Mouse (Mus musculus) stomach, postnatal 0 days (tissue): Measurements from ENCODE around the gene Ptpro. TPM values are rescaled to one million over a fixed set of nuclear protein-coding genes. Genes with fewer than 3 reads are reported as not detected.
"Not testable (repeated sequence)": the region's sequence is repeated elsewhere in the genome, so short reads cannot be mapped to it uniquely, and the experiment has no call there.

Source experiments
- ATAC-seq: fragments of 200-750 bp; cut with Nextera tagmentation; 2 replicates; pipeline ENCODE4 v1.8.0; 2017; ENCODE audit not compliant: low FRiP score, low TSS enrichment
- DNase-seq: peaks from one replicate; pipeline ENCODE4 v3.0.0-alpha.2; 2016; ENCODE audit warnings: low spot score
- H3K27ac ChIP-seq: fragments of 300-500 bp; sonication (generic); replicated peaks from 2 replicates; pipeline ENCODE4 v1.5.1; 2014; ENCODE audit warnings: mild to moderate bottlenecking, control low read depth
- H3K27me3 ChIP-seq: fragments of 300-500 bp; sonication (generic); 2 replicates; pipeline ENCODE4 v1.6.1; 2014; ENCODE audit warnings: low read length; ENCODE audit not compliant: control insufficient read depth, insufficient read depth
- H3K36me3 ChIP-seq: fragments of 300-500 bp; sonication (generic); 2 replicates; pipeline ENCODE4 v1.6.1; 2014; ENCODE audit warnings: low read length, mixed read lengths; ENCODE audit not compliant: control insufficient read depth, insufficient read depth
- H3K4me1 ChIP-seq: fragments of 300-500 bp; sonication (generic); replicated peaks from 2 replicates; pipeline ENCODE4 v1.6.1; 2014; ENCODE audit warnings: antibody characterized with exemption; ENCODE audit not compliant: control insufficient read depth, insufficient read depth
- H3K4me2 ChIP-seq: fragments of 300-500 bp; sonication (generic); replicated peaks from 2 replicates; pipeline ENCODE4 v1.6.1; 2014; ENCODE audit warnings: low read depth, mild to moderate bottlenecking, control low read depth, moderate library complexity
- H3K4me3 ChIP-seq: fragments of 300-500 bp; sonication (generic); 2 replicates; pipeline ENCODE4 v1.5.1; 2014; ENCODE audit warnings: low read depth, low read length, control low read depth
- H3K9ac ChIP-seq: fragments of 300-500 bp; sonication (generic); 2 replicates; pipeline ENCODE4 v1.6.1; 2014; ENCODE audit warnings: mild to moderate bottlenecking, low read length, control low read depth, mixed read lengths
- H3K9me3 ChIP-seq: fragments of 300-500 bp; sonication (generic); 2 replicates; pipeline ENCODE4 v1.6.1; 2016; ENCODE audit warnings: low read length; ENCODE audit not compliant: control insufficient read depth
- CTCF ChIP-seq: IDR thresholded peaks from 2 replicates; pipeline ENCODE4 v1.5.1; 2016; ENCODE audit warnings: antibody characterized with exemption, low read depth, mild to moderate bottlenecking, moderate library complexity
- EP300 ChIP-seq: optimal IDR thresholded peaks from 2 replicates; pipeline ENCODE3; 2016; ENCODE audit warnings: antibody characterized with exemption
- WGBS: fragments of 180-500 bp; shearing (Covaris S2); extraction: QIAGEN DNeasy Blood & Tissue Kit; methylation state at CpG from one replicate; pipeline ENCODE4 v1.1.7; 2014; 5-methylcytosine and 5-hydroxymethylcytosine counted together
- polyA plus RNA-seq: library from polyadenylated mRNA; unstranded; fragments of >200 nt; fragmentation: Nextera tagmentation; extraction: Ambion mirVana; gene quantifications from 2 replicates; pipeline ENCODE4 v1.2.1, GENCODE M21; 2015

Ptpro gene
- polyA plus RNA-seq, 1 experiment from 2014 or later = 2.4 TPM

DNA sequence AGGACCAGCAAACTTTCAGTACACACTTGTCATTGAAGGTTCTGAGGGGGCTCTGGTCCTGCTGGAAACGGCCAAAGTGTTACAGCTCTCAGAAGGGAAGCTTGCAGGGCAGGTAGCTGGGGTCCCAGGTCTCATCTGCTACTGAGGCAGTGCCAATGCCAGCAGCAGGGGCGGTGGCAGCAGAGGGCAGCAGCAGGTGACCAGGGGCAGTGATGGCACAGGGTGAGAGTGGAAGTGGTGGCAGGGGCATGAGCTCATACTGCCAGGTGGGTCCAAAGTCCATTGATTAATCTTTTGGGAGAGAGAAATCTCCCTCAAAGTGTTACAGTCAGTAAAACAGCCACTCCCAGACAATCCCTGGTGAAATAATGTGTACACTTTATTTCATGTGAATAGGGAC is 214.1 kb downstream of the Ptpro start:
- Histone ChIP-seq H3K4me1 (0 out of 2 replicates have a peak, but pooled peaks cover 2% of the 10 kb centered on the region), H3K9me3 (no peaks in the 10 kb centered on the region), H3K27me3 (no peaks in the 10 kb centered on the region), H3K27ac (no peak overlapping the region), H3K4me2 (no peak overlapping the region), H3K36me3 (no peaks in the 10 kb centered on the region), H3K9ac (no peak overlapping the region), H3K4me3 (no peak overlapping the region)
- DNase-seq = peak; percentile 58
- peak; percentile 56; the same call in 1 of the 2 replicates for ATAC-seq
- WGBS = 63% methylated on average over 2 of the region's 2 CpGs
- no peak for TF ChIP-seq EP300
- TF ChIP-seq CTCF = peak; percentile 20; the same call in 1 of the 2 replicates

DNA sequence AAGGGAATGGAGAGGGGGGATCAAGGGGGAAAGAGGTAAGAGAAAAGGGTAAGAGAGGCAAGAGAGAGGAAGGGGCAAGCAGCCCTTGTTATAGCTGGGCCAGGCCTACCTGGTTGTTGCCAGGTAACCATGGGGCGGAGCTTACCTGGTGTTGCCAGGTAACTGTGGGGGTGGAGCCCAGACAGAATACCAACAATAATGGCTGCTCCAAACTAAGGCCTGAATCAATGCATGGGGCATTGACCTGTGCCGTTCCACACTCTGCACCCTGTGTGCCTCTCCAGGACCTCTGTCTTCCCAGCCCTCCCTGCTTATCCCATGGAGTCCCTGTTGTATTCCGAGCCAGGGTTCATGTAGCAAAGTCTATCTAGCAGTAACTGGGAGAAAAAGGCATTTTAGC is 215.6 kb downstream of the Ptpro start:
- Histone ChIP-seq H3K9me3 (no peaks in the 10 kb centered on the region), H3K9ac (no peak overlapping the region), H3K36me3 (no peaks in the 10 kb centered on the region), H3K27ac (no peak overlapping the region), H3K4me2 (no peak overlapping the region), H3K27me3 (no peaks in the 10 kb centered on the region), H3K4me3 (no peak overlapping the region), H3K4me1 (0 out of 2 replicates have a peak, but pooled peaks cover 2% of the 10 kb centered on the region)
- DNase-seq (peak; percentile 51), ATAC-seq (no peak)
- no peak for TF ChIP-seq CTCF
- TF ChIP-seq EP300 = no peak
- WGBS = 95% methylated on average over 3 of the region's 3 CpGs

DNA sequence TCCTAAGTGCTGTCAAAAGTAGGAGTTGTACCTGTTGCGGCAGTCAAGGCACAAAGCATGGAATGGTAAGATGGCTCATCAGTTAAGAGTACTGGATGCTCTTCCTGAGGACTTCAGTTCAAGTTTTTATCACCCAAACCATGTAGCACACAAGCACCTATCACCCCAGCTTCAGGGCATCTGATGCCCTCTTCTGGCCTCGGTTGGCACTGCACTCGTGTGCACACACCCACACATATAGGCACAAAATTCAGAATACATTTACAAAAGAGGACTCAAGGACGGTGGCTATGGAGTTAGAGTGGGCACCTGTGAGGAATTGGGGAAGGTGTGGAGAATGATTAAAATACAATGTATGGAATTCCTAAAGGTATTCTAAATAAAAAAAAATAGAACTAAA is 217.4 kb downstream of the Ptpro start:
- 97% methylated on average over 4 of the region's 4 CpGs for WGBS
- H3K4me1 ChIP-seq = 0 out of 2 replicates have a peak, but pooled peaks cover 2% of the 10 kb centered on the region
- H3K27ac ChIP-seq = no peak overlapping the region
- no peak for ATAC-seq
- TF ChIP-seq EP300 (no peak), CTCF (peak; percentile 35; the same call in 1 of the 2 replicates)
- no peak overlapping the region for H3K4me3 ChIP-seq
- no peak overlapping the region for H3K9ac ChIP-seq
- no peak overlapping the region for H3K4me2 ChIP-seq
- no peaks in the 10 kb centered on the region for H3K9me3 ChIP-seq
- no peaks in the 10 kb centered on the region for H3K27me3 ChIP-seq
- DNase-seq = no peak
- H3K36me3 ChIP-seq = no peaks in the 10 kb centered on the region

DNA sequence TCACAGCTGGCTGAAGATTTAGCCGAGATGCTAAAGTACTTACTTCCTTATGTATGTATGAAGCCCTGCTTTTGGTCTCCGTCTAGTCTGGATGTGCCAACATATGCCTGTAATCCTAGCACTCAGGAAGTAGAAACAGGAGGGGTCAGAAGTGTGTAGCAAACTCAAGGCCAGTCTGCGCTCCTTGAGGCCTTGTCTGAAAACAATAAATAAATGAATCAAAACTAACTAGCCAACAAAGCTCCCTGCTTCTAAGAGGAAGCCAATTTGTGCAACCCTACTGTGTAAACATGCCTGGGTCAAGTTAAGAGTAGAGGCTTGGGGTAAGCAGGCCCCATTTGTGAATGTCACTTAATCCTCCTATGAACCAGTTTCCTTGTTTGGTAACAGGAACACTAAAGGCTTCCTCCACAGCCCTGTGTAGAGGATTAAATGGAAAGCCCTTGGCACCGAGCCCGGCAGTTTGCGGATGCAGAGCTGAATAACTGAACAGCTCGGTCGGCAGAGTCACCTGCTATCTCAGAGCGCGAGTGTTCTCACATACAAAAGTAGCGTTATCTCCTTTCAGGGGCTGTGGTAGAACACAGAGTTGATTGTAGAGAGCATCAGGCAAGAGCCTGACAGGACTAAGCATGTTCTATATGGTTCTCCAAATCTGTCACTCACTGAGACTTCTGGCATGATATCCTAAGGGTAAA is 218.9 kb downstream of the Ptpro start:
- no peaks in the 10 kb centered on the region for H3K9me3 ChIP-seq
- 0 out of 2 replicates have a peak, but pooled peaks cover 2% of the 10 kb centered on the region for H3K4me1 ChIP-seq
- no peak overlapping the region for H3K4me3 ChIP-seq
- no peaks in the 10 kb centered on the region for H3K36me3 ChIP-seq
- peak overlapping the region; percentile 61 for H3K27ac ChIP-seq
- no peak overlapping the region for H3K9ac ChIP-seq
- WGBS = 5% methylated on average over 11 of the region's 11 CpGs
- H3K4me2 ChIP-seq = no peak overlapping the region
- no peaks in the 10 kb centered on the region for H3K27me3 ChIP-seq
- no peak for TF ChIP-seq EP300
- TF ChIP-seq CTCF = no peak
- ATAC-seq (peak; percentile 94), DNase-seq (peak; percentile 92)

DNA sequence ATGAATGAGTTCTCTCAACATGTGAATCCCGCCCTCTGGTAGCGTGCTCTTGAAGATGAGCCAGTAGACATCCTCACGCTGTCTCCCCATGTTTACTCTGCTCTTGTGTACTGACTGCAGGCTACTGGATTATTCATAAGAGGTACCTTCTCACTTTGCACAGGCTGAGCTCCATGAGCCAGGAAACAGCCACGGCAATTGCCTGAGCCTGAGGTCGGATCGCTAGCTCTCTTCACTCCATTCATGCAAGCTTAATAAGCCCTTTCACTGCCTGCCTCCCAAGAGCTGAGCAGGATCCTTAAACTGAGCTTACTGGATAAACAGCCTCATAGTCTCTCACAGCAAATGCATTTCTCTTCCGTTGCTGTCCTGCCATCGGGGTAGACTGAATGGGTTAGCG is 220.0 kb downstream of the Ptpro start:
- WGBS = 77% methylated on average over 9 of the region's 9 CpGs
- H3K9ac ChIP-seq = no peak overlapping the region
- no peak for ATAC-seq
- no peaks in the 10 kb centered on the region for H3K9me3 ChIP-seq
- no peak overlapping the region for H3K4me2 ChIP-seq
- no peaks in the 10 kb centered on the region for H3K36me3 ChIP-seq
- 0 out of 2 replicates have a peak, but pooled peaks cover 2% of the 10 kb centered on the region for H3K4me1 ChIP-seq
- no peak for DNase-seq
- TF ChIP-seq CTCF (no peak), EP300 (no peak)
- no peak overlapping the region for H3K27ac ChIP-seq
- no peak overlapping the region for H3K4me3 ChIP-seq
- no peaks in the 10 kb centered on the region for H3K27me3 ChIP-seq

DNA sequence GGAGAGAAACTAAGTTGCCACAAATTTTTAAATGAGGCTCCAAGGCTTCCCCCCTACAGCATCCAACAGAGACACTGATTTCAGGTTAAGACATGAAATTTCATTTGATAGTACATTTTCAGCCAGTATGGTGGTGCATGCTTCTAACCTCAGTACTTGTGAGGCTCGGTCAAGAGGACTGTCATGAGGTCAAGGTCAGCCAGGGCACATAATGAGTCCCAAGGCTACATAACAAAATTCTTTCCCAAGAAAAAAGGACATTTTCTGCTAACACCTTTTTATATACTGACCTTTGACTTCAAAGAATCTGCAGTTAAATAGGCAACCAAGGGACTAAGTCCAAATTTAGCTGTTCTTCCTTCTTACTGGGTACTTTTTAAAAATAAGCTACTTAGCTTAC is 221.3 kb downstream of the Ptpro start:
- no peak for ATAC-seq
- WGBS = 85% methylated on average over 1 of the region's 1 CpGs
- H3K4me2 ChIP-seq = no peak overlapping the region
- H3K4me1 ChIP-seq = 0 out of 2 replicates have a peak, but pooled peaks cover 2% of the 10 kb centered on the region
- no peak overlapping the region for H3K27ac ChIP-seq
- no peaks in the 10 kb centered on the region for H3K9me3 ChIP-seq
- no peak for DNase-seq
- no peak overlapping the region for H3K9ac ChIP-seq
- no peaks in the 10 kb centered on the region for H3K27me3 ChIP-seq
- no peak overlapping the region for H3K4me3 ChIP-seq
- TF ChIP-seq CTCF = no peak
- no peak for TF ChIP-seq EP300
- H3K36me3 ChIP-seq = no peaks in the 10 kb centered on the region

DNA sequence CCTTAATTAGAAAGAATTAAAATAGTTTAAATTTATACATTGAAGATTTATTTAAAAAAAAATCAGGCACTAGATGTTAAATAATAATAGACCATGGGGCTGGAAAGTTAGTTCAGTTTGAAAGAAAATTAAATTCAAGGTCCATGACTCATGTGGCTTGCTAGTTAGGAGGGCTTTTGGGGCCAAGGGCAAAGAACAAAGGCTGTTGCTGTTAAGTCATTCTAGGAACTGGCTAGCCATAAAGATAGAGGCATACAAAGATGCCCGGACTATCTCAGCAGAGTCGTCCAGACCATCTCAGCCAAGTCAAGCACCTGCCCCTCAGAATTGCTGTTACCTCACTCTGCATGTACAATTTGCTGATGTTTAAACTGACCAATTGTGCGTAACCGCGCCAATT is 223.6 kb downstream of the Ptpro start:
- H3K27me3 ChIP-seq, H3K4me1 ChIP-seq, H3K9me3 ChIP-seq, DNase-seq, H3K4me2 ChIP-seq, H3K36me3 ChIP-seq, H3K9ac ChIP-seq, H3K27ac ChIP-seq, ATAC-seq, H3K4me3 ChIP-seq: not testable (repeated sequence)
- 97% methylated on average over 5 of the region's 5 CpGs for WGBS
